Mouse (Mus musculus) embryonic facial prominence, embryonic 14.5 days (tissue): ENCODE results near the gene Dbil5. TPM values are rescaled to one million over a fixed set of nuclear protein-coding genes. Genes with fewer than 3 reads are reported as not detected.
"Not testable (repeated sequence)": the region's sequence is repeated elsewhere in the genome, so short reads cannot be mapped to it uniquely, and the experiment has no call there.

Source experiments
- ATAC-seq: fragments of 200-750 bp; cut with Nextera tagmentation; 2 replicates; pipeline ENCODE4 v1.8.0; 2017; ENCODE audit warnings: low read depth, moderate number of reproducible peaks, moderate TSS enrichment
- DNase-seq: peaks from one replicate; pipeline ENCODE4 v3.0.0-alpha.2; 2015; ENCODE audit warnings: low spot score
- H3K27ac ChIP-seq: fragments of 300-500 bp; sonication (generic); replicated peaks from 2 replicates; pipeline ENCODE4 v1.5.1; 2014; ENCODE audit warnings: low read depth, mild to moderate bottlenecking, low read length, moderate library complexity
- H3K27me3 ChIP-seq: fragments of 300-500 bp; sonication (generic); replicated peaks from 2 replicates; pipeline ENCODE4 v1.6.1; 2014; ENCODE audit warnings: low read length; ENCODE audit not compliant: control insufficient read depth, insufficient read depth
- H3K36me3 ChIP-seq: fragments of 300-500 bp; sonication (generic); 2 replicates; pipeline ENCODE4 v1.6.1; 2014; ENCODE audit warnings: low read length, mixed read lengths; ENCODE audit not compliant: control insufficient read depth, insufficient read depth
- H3K4me1 ChIP-seq: fragments of 300-500 bp; sonication (generic); 2 replicates; pipeline ENCODE4 v1.6.1; 2014; ENCODE audit warnings: antibody characterized with exemption, low read length; ENCODE audit not compliant: control insufficient read depth, insufficient read depth
- H3K4me2 ChIP-seq: fragments of 300-500 bp; sonication (generic); 2 replicates; pipeline ENCODE4 v1.6.1; 2014; ENCODE audit warnings: low read depth, mild to moderate bottlenecking, low read length, moderate library complexity, mixed read lengths
- H3K4me3 ChIP-seq: fragments of 300-500 bp; sonication (generic); 2 replicates; pipeline ENCODE4 v1.5.1; 2014; ENCODE audit warnings: low read depth, mild to moderate bottlenecking, low read length
- H3K9ac ChIP-seq: fragments of 300-500 bp; sonication (generic); 2 replicates; pipeline ENCODE4 v1.6.1; 2014; ENCODE audit warnings: low read depth, mild to moderate bottlenecking, low read length, moderate library complexity, mixed read lengths
- H3K9me3 ChIP-seq: fragments of 300-500 bp; sonication (generic); 2 replicates; pipeline ENCODE4 v1.6.1; 2016; ENCODE audit warnings: low read length; ENCODE audit not compliant: control insufficient read depth
- WGBS: fragments of 180-500 bp; shearing (Covaris S2); extraction: QIAGEN DNeasy Blood & Tissue Kit; methylation state at CpG from one replicate; pipeline ENCODE4 v1.1.7; 2014; 5-methylcytosine and 5-hydroxymethylcytosine counted together
- polyA plus RNA-seq: library from polyadenylated mRNA; unstranded; fragments of >200 nt; fragmentation: Nextera tagmentation; extraction: Ambion mirVana; gene quantifications from 2 replicates; pipeline ENCODE4 v1.2.1, GENCODE M21; 2014

The Dbil5 gene
- polyA plus RNA-seq, 1 experiment from 2014 or later, result 0.96 TPM

DNA sequence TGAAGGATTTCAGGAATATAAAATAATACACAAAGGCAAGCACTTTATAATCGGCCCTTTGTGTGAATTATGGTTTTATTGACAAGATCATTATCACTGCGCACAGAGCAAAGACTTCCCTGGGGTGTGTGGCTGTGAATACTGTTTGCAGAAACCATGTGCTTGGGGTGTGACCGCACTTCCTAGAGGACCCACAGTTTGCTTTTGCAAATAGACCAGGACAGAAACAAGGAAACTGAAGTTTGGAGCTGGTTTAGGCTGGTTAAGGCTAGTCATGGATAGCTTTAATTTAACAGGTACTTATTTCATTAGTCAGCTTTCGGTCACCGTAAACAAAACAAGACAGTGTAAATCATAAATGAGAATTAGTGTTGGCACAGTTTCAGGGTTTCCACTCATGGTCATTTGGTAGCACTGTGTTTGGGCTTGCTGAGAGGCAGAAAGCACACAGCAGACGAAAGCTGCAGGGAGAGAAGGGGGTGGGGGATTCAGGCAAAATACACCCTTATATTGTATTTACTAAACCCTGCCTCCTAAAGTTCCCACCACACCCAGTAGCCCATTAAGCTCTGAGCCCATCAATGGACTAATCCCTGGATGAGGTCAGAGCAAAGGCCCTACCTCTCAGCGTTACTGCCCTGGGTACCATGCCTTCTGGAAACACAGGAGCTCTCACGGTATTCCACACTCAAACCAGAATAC is 21.0 kb upstream of the Dbil5 start:
- H3K4me2 ChIP-seq, result no peak overlapping the region
- H3K27ac ChIP-seq, result no peak overlapping the region
- H3K9ac ChIP-seq, result no peak overlapping the region
- ATAC-seq (no peak), DNase-seq (no peak)
- 63% methylated on average over 8 of the region's 8 CpGs for WGBS
- no peaks in the 10 kb centered on the region for H3K36me3 ChIP-seq
- H3K9me3 ChIP-seq, result no peaks in the 10 kb centered on the region
- H3K27me3 ChIP-seq, result no peaks in the 10 kb centered on the region
- H3K4me3 ChIP-seq, result no peak overlapping the region
- H3K4me1 ChIP-seq, result no peaks in the 10 kb centered on the region

- Histone ChIP-seq H3K4me1 (no peaks in the 10 kb centered on the region), H3K27ac (no peak overlapping the region), H3K9ac (no peak overlapping the region), H3K36me3 (no peaks in the 10 kb centered on the region), H3K4me3 (no peak overlapping the region), H3K4me2 (no peak overlapping the region), H3K9me3 (no peaks in the 10 kb centered on the region), H3K27me3 (no peaks in the 10 kb centered on the region)
- DNase-seq (no peak), ATAC-seq (no peak)
- WGBS, result 55% methylated on average over 8 of the region's 8 CpGs
Observed at GRCm38 (mm10) chr11:76196977-76197469, 20.4 kb upstream of the Dbil5 start.

DNA sequence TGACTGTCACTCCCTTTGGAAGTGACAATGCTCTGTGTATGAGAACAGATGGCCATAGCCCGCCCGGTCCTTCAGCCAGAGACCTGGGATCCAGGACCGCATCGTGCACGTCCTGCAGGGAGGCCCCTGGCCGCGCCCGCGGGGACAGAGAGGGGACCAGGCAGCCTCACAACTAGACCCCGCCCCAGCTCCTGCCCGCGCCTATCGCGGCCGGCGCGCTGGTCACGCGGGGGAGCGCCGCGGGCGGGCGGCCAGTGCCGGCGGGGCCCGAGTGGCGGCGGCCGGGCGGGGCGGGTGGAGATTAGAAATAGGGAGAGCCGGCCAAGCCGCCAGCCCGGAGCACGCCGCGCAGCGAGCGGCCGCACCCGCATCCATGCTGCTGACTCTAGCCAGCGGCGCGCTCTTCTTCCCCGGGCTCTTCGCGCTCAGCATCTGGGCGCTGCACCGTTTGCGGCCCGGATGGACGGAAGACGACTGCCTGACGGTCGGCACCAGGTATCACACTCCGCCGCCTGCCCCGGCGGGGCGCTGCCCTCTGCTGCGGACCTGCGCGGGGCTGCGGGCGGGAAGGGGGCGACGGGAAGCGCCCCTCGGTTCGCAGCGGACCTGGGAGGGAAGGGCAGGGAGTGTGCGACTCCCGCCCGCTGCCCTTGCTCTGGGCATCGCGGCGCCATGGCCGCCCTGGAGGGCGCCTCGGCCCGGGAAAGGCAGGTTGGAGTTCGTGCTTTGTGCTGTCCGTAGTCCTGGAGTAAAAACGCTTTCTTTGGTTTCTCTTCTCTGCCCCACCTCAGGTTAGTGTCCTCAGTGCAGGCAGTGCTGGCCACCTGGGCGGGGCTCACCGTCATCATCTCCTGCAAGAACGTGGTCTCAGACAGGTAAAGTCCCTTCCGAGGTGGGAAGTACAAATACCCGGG is 15.4 kb upstream of the Dbil5 start:
- Histone ChIP-seq H3K4me3 (peak overlapping the region; percentile 89), H3K36me3 (peaks cover 11% of the 10 kb centered on the region; the same call in 1 of the 2 replicates), H3K4me2 (peak overlapping the region; percentile 95), H3K4me1 (peaks cover 7% of the 10 kb centered on the region; the same call in 1 of the 2 replicates), H3K27ac (peak overlapping the region; percentile 48; the same call in 1 of the 2 replicates), H3K9ac (peak overlapping the region; percentile 82), H3K27me3 (no peaks in the 10 kb centered on the region), H3K9me3 (no peaks in the 10 kb centered on the region)
- under 1% methylated on average over 24 of the region's 90 CpGs for WGBS
- ATAC-seq (peak; percentile 98), DNase-seq (peak; percentile 91)

GRCm38 (mm10) chr11:76206793-76207192 is 10.6 kb upstream of the Dbil5 start:
- DNase-seq, result no peak
- H3K9ac ChIP-seq, result no peak overlapping the region
- WGBS, result 86% methylated on average over 5 of the region's 5 CpGs
- peaks cover 7% of the 10 kb centered on the region; the same call in 1 of the 2 replicates for H3K4me1 ChIP-seq
- H3K4me2 ChIP-seq, result no peak overlapping the region
- H3K9me3 ChIP-seq, result no peaks in the 10 kb centered on the region
- H3K36me3 ChIP-seq, result peaks cover 53% of the 10 kb centered on the region
- no peak for ATAC-seq
- no peak overlapping the region for H3K27ac ChIP-seq
- no peak overlapping the region for H3K4me3 ChIP-seq
- no peaks in the 10 kb centered on the region for H3K27me3 ChIP-seq

- Histone ChIP-seq H3K4me1 (no peaks in the 10 kb centered on the region), H3K9ac (no peak overlapping the region), H3K27me3 (no peaks in the 10 kb centered on the region), H3K9me3 (no peaks in the 10 kb centered on the region), H3K27ac (no peak overlapping the region), H3K4me3 (no peak overlapping the region), H3K36me3 (peaks cover 71% of the 10 kb centered on the region), H3K4me2 (no peak overlapping the region)
- 78% methylated on average over 13 of the region's 13 CpGs for WGBS
- ATAC-seq (no peak), DNase-seq (peak; percentile 47)
Observed at GRCm38 (mm10) chr11:76210228-76210985, 7.0 kb upstream of the Dbil5 start.

GRCm38 (mm10) chr11:76211595-76211994 is 5.8 kb upstream of the Dbil5 start:
- H3K27me3 ChIP-seq, H3K9me3 ChIP-seq, ATAC-seq, H3K4me1 ChIP-seq, DNase-seq, H3K27ac ChIP-seq, H3K4me2 ChIP-seq, H3K9ac ChIP-seq, H3K4me3 ChIP-seq: not testable (repeated sequence)
- WGBS, result 100% methylated on average over 1 of the region's 6 CpGs
- peaks cover 69% of the 10 kb centered on the region for H3K36me3 ChIP-seq

- DNase-seq, result no peak
- H3K4me3 ChIP-seq, result no peak overlapping the region
- no peak for ATAC-seq
- H3K9me3 ChIP-seq, result no peaks in the 10 kb centered on the region
- H3K36me3 ChIP-seq, result peaks cover 46% of the 10 kb centered on the region
- H3K27me3 ChIP-seq, result no peaks in the 10 kb centered on the region
- 74% methylated on average over 5 of the region's 5 CpGs for whole genome bisulfite sequencing
- no peak overlapping the region for H3K27ac ChIP-seq
- no peak overlapping the region for H3K4me2 ChIP-seq
- H3K4me1 ChIP-seq, result 0 out of 2 replicates have a peak, but pooled peaks cover 3% of the 10 kb centered on the region
- H3K9ac ChIP-seq, result no peak overlapping the region
Observed at GRCm38 (mm10) chr11:76213841-76214240, 3.6 kb upstream of the Dbil5 start.

DNA sequence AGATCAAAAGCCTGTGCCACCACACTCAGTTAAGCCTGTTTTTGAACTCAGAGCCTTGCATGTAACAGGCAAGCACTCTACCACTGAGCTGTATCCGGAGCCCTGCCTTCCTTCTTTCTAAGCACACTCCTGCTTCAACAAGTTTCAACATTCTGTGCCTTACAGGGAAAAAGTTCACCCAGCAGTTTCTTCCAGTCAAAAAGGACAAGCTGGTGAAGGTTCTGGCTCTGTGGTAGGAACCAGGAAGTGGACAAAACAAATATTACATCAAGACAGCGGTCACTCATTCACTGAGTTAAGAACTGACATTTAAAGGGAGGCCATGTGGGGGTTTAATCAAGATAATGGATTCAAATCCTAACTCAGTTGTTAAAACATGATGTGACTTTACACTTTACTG is 2.4 kb upstream of the Dbil5 start:
- WGBS, result 87% methylated on average over 2 of the region's 2 CpGs
- DNase-seq (no peak), ATAC-seq (no peak)
- Histone ChIP-seq H3K27me3 (no peaks in the 10 kb centered on the region), H3K9me3 (no peaks in the 10 kb centered on the region), H3K9ac (no peak overlapping the region), H3K4me3 (no peak overlapping the region), H3K4me2 (no peak overlapping the region), H3K36me3 (peaks cover 36% of the 10 kb centered on the region), H3K27ac (no peak overlapping the region), H3K4me1 (0 out of 2 replicates have a peak, but pooled peaks cover 3% of the 10 kb centered on the region)
